Mouse (Mus musculus): ENCODE measurements around the gene Nckap1.

- TF ChIP-seq CTCF (IDR thresholded peaks at IDR 0.05; ENCODE audit: borderline replicate concordance, insufficient read depth, low read length), result no peak
- no peak for TF ChIP-seq POLR2A (IDR thresholded peaks at IDR 0.05; ENCODE audit: low read depth, low read length)
Observed at GRCm38 (mm10) chr2:80549704-80550103, 31.5 kb downstream of the Nckap1 start.
